Mouse (Mus musculus) CH12.LX (cell line): Measurements from ENCODE around the gene Zfp281.

Source experiments
- CHD2 ChIP-seq: IDR thresholded peaks from 2 replicates; pipeline ENCODE4 v1.6.1; 2011; ENCODE audit warnings: low read length, improper control_type of control experiment
- E2F4 ChIP-seq: IDR thresholded peaks from 2 replicates; pipeline ENCODE4 v1.6.1; 2011; ENCODE audit warnings: low read depth, low read length, improper control_type of control experiment; ENCODE audit not compliant: insufficient replicate concordance
- MAZ ChIP-seq: IDR thresholded peaks from 2 replicates; pipeline ENCODE4 v1.6.1; 2012; ENCODE audit warnings: low read depth, mild to moderate bottlenecking, inconsistent platforms, low read length, improper control_type of control experiment, moderate library complexity
- NELFE ChIP-seq: IDR thresholded peaks from 2 replicates; pipeline ENCODE4 v1.6.1; 2011; ENCODE audit warnings: low read depth, low read length, improper control_type of control experiment
- POLR2A ChIP-seq: IDR thresholded peaks from 2 replicates; pipeline ENCODE4 v1.6.1; 2011; ENCODE audit warnings: low read depth, mild to moderate bottlenecking, improper control_type of control experiment, low read length
- SIN3A ChIP-seq: IDR thresholded peaks from 2 replicates; pipeline ENCODE4 v1.6.1; 2012; ENCODE audit warnings: low read length, improper control_type of control experiment, inconsistent platforms
- USF1 ChIP-seq: IDR thresholded peaks from 2 replicates; pipeline ENCODE4 v1.6.1; 2014; ENCODE audit warnings: low read depth, mild to moderate bottlenecking, inconsistent platforms, low read length, improper control_type of control experiment
- ZMIZ1 ChIP-seq: IDR thresholded peaks from 2 replicates; pipeline ENCODE4 v1.6.1; 2012; ENCODE audit warnings: low read depth, mild to moderate bottlenecking, inconsistent platforms, low read length, improper control_type of control experiment
- ZNF384 ChIP-seq: IDR thresholded peaks from 2 replicates; pipeline ENCODE4 v1.6.1; 2012; ENCODE audit warnings: low read depth, low read length, improper control_type of control experiment, inconsistent platforms

GRCm38 (mm10) chr1:136587761-136588405 lies 36.8 kb upstream of the Zfp281 start:
- TF ChIP-seq E2F4 (no peak), SIN3A (no peak), ZMIZ1 (no peak), ZNF384 (no peak), CHD2 (no peak), USF1 (no peak), POLR2A (no peak), NELFE (no peak), MAZ (no peak)
